Mouse (Mus musculus) liver, embryonic 11.5 days (tissue): ENCODE results near the gene Acp1. TPM values are rescaled to one million over a fixed set of nuclear protein-coding genes. Genes with fewer than 3 reads are reported as not detected.

Source experiments
- ATAC-seq: fragments of 200-750 bp; cut with Nextera tagmentation; replicated peaks from 2 replicates; pipeline ENCODE4 v1.8.0; 2017; ENCODE audit warnings: moderate number of reproducible peaks, mild to moderate bottlenecking, moderate TSS enrichment, moderate library complexity; ENCODE audit not compliant: low FRiP score
- DNase-seq: peaks from one replicate; pipeline ENCODE4 v3.0.0-alpha.2; 2017; ENCODE audit warnings: low spot score
- H3K27ac ChIP-seq: fragments of 300-500 bp; sonication (generic); 2 replicates; pipeline ENCODE4 v1.5.1; 2014; ENCODE audit warnings: mild to moderate bottlenecking, low read depth, low read length, control low read depth
- H3K27me3 ChIP-seq: fragments of 300-500 bp; sonication (generic); replicated peaks from 2 replicates; pipeline ENCODE4 v1.6.1; 2014; ENCODE audit warnings: low read length, mixed read lengths; ENCODE audit not compliant: control insufficient read depth, insufficient read depth
- H3K36me3 ChIP-seq: fragments of 300-500 bp; sonication (generic); 2 replicates; pipeline ENCODE4 v1.6.1; 2014; ENCODE audit warnings: mild to moderate bottlenecking, low read length, moderate library complexity, mixed read lengths; ENCODE audit not compliant: control insufficient read depth, insufficient read depth
- H3K4me1 ChIP-seq: fragments of 300-500 bp; sonication (generic); replicated peaks from 2 replicates; pipeline ENCODE4 v1.6.1; 2014; ENCODE audit warnings: low read length, mixed read lengths; ENCODE audit not compliant: control insufficient read depth, insufficient read depth
- H3K4me2 ChIP-seq: fragments of 300-500 bp; sonication (generic); 2 replicates; pipeline ENCODE4 v1.6.1; 2014; ENCODE audit warnings: mild to moderate bottlenecking, control low read depth, moderate library complexity
- H3K4me3 ChIP-seq: fragments of 300-500 bp; sonication (generic); 2 replicates; pipeline ENCODE4 v1.5.1; 2014; ENCODE audit warnings: low read depth, low read length, control low read depth
- H3K9ac ChIP-seq: fragments of 300-500 bp; sonication (generic); 2 replicates; pipeline ENCODE4 v1.6.1; 2014; ENCODE audit warnings: low read depth, low read length, control low read depth
- H3K9me3 ChIP-seq: fragments of 300-500 bp; sonication (generic); 2 replicates; pipeline ENCODE4 v1.6.1; 2016; ENCODE audit warnings: low read length, inconsistent platforms, mixed read lengths; ENCODE audit not compliant: control insufficient read depth
- WGBS: fragments of 180-500 bp; shearing (Covaris S2); extraction: QIAGEN DNeasy Blood & Tissue Kit; methylation state at CpG from one replicate; pipeline ENCODE4 v1.1.7; 2014; 5-methylcytosine and 5-hydroxymethylcytosine counted together
- polyA plus RNA-seq: library from polyadenylated mRNA; unstranded; fragments of >200 nt; fragmentation: Nextera tagmentation; extraction: Ambion mirVana; gene quantifications from 2 replicates; pipeline ENCODE4 v1.2.1, GENCODE M21; 2014

The Acp1 gene
- polyA plus RNA-seq, 1 experiment from 2014 or later = 308 TPM

DNA sequence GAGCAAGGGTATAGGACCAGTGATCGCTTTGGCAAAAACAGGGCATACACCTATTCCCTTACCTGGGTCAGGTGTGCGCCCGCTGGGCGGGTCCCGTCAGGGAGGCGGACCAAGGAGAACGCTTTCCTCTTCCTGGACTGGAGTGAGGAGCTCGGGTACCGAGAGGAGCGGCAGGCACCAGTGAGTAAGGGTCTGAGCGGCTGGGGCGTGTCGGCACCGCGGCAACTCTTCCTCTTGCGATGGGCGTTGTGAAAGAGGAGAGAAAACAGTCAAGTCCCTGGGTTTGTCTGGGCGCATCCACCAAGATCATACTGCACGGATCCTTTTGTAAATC is 626 bp upstream of the Acp1 start:
- ATAC-seq (peak; percentile 30), DNase-seq (no peak)
- Histone ChIP-seq H3K4me1 (peaks cover 5% of the 10 kb centered on the region), H3K9me3 (no peaks in the 10 kb centered on the region), H3K4me3 (peak overlapping the region; percentile 70), H3K27ac (peak overlapping the region; percentile 60), H3K27me3 (no peaks in the 10 kb centered on the region), H3K36me3 (0 out of 2 replicates have a peak, but pooled peaks cover 2% of the 10 kb centered on the region), H3K4me2 (peak overlapping the region; percentile 89), H3K9ac (peak overlapping the region; percentile 77)
- under 1% methylated on average over 19 of the region's 19 CpGs for WGBS

DNA sequence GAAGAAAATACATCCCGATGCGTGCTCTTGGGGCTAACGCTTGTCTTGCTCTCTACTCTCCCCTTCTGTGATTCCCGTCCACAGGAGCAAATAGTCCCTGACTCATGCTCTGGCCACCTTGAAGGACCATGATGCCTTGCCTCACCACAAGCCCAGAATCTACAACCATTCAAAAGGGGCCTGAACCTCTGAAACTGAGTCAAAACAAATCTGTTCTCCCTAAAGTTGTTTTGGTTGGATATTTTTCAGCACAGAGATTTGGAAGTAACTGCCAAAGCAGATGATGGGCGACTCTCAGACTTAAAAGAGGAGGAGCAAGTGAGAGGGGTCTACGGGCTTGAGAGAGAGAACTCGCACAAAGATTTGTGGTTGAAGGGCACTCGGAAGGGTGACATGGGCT is 529 bp downstream of the Acp1 start:
- no peak for DNase-seq
- 13% methylated on average over 8 of the region's 8 CpGs for WGBS
- Histone ChIP-seq H3K4me3 (peak overlapping the region; percentile 70), H3K9ac (peak overlapping the region; percentile 77), H3K4me2 (peak overlapping the region; percentile 89), H3K27me3 (no peaks in the 10 kb centered on the region), H3K36me3 (0 out of 2 replicates have a peak, but pooled peaks cover 2% of the 10 kb centered on the region), H3K9me3 (no peaks in the 10 kb centered on the region), H3K4me1 (peaks cover 13% of the 10 kb centered on the region), H3K27ac (peak overlapping the region; percentile 89)
- no peak for ATAC-seq

DNA sequence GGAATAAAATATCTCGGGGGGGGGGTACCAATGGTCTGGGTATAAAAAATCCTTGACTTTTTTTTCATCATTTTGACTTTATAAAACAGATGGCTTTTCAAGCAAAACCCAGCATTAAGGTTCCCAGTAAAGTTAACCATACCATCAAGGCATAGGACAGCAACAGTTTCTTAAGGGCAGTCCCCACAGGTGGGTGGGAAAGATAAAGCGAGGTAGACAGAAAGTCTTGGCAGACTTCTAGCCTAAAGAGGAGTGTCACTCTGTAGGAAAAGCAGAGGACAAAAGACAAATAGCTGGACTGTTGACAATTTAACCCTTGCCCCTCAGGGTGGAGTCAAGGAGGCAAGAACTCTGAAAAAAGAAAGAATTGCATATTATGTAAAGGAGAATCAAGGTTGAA is 1.5 kb downstream of the Acp1 start:
- ATAC-seq = peak; percentile 57
- 53% methylated on average over 2 of the region's 2 CpGs for WGBS
- Histone ChIP-seq H3K9me3 (no peaks in the 10 kb centered on the region), H3K9ac (peak overlapping the region; percentile 77), H3K36me3 (peaks cover 4% of the 10 kb centered on the region; the same call in 1 of the 2 replicates), H3K27me3 (no peaks in the 10 kb centered on the region), H3K4me2 (peak overlapping the region; percentile 89), H3K4me3 (peak overlapping the region; percentile 70), H3K4me1 (peaks cover 13% of the 10 kb centered on the region), H3K27ac (peak overlapping the region; percentile 89)
- DNase-seq = no peak

DNA sequence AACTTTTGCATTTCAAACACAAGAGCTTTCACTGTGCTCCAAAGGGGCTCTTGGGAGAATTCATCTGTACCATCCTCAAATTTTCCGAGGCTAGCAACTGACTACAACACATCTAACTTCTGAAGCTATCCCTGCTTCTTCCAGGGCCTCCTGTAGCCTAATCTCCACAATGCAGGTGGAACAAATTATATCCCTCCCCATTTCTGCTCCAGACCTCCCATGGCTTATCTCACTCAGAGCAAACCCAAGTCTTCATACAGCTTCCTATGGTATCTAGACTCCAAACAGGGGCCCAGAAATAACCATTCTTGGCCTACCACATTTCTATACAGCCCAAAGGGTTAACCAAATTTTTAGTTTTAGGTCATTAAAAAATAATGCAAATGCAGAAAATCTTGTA is 2.7 kb downstream of the Acp1 start:
- peaks cover 6% of the 10 kb centered on the region for H3K36me3 ChIP-seq
- peak overlapping the region; percentile 89 for H3K4me2 ChIP-seq
- DNase-seq (no peak), ATAC-seq (peak; percentile 83)
- H3K4me1 ChIP-seq = peaks cover 13% of the 10 kb centered on the region
- no peaks in the 10 kb centered on the region for H3K27me3 ChIP-seq
- peak overlapping the region; percentile 89 for H3K27ac ChIP-seq
- 68% methylated on average over 1 of the region's 1 CpGs for WGBS
- peak overlapping the region; percentile 64 for H3K9ac ChIP-seq
- no peaks in the 10 kb centered on the region for H3K9me3 ChIP-seq
- H3K4me3 ChIP-seq = peak overlapping the region; percentile 70

DNA sequence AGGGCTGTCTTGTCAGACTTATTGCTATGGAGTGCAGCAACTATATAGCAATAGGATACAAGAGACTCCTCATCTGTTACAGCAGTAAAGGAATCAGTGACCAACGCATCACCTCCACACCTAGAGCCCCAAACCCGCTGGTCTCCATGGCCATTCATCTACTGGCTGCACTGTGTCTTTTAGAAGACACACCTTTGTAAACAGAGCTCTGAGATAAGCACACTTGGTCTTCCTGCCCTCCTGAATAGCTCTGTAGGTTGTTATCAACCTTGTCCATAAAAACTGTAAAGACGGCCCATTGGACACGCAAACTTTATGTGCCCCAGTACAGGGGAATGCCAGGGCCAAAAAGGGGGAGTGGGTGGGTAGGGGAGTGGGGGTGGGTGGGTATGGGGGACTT is 14.3 kb downstream of the Acp1 start:
- Histone ChIP-seq H3K4me3 (no peak overlapping the region), H3K9ac (no peak overlapping the region), H3K4me1 (peaks cover 13% of the 10 kb centered on the region; the same call in 1 of the 2 replicates), H3K27me3 (no peaks in the 10 kb centered on the region), H3K9me3 (no peaks in the 10 kb centered on the region), H3K27ac (peak overlapping the region; percentile 16; the same call in 1 of the 2 replicates), H3K36me3 (peaks cover 11% of the 10 kb centered on the region; the same call in 1 of the 2 replicates), H3K4me2 (no peak overlapping the region)
- peak; percentile 90 for ATAC-seq
- DNase-seq = no peak
- 65% methylated on average over 4 of the region's 4 CpGs for WGBS

DNA sequence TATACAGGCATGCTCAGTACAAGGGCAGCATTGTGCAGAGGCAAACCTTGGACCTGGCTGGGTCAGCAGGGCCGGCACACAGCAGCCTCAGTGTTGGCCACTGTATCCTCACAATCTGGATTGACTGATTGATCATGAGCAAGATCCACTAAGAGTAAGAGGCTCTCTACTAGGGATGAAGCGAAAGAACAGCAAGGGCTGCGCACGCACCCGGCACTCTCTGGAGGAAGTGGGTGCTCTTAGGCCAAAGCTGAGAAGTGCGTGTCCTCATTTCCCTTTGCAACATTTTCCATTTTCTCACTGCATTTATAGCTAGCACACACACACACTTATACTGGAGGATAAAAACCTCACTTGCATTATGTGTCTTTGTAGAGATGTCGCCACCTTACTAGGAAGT is 20.0 kb downstream of the Acp1 start:
- ATAC-seq (0 out of 2 replicates have a peak, but pooled peaks have one; percentile 37), DNase-seq (no peak)
- Histone ChIP-seq H3K36me3 (no peaks in the 10 kb centered on the region; the same call in 1 of the 2 replicates), H3K9ac (no peak overlapping the region), H3K27ac (no peak overlapping the region), H3K27me3 (peaks cover 3% of the 10 kb centered on the region), H3K4me1 (no peaks in the 10 kb centered on the region), H3K4me3 (no peak overlapping the region), H3K9me3 (no peaks in the 10 kb centered on the region), H3K4me2 (no peak overlapping the region)
- 85% methylated on average over 7 of the region's 7 CpGs for WGBS

DNA sequence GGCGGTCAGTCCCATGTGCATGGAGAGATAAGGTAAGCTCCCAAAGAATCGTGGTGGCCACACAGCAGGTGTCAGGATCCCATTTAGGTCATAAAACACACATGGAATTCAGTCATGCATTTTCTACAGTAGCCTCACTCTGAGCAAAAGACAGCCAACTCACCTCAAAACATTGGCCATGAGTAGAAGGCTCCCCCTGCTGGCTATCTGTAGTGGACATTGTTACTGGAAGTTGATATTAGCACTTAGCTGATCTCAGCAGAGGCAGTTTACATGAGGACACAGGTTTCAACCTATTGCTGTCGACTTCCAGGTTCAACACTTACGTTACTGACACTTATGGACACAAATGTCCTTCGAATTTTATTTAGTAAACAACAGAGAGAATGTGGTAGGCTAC is 21.3 kb downstream of the Acp1 start:
- 29% methylated on average over 5 of the region's 5 CpGs for WGBS
- DNase-seq (no peak), ATAC-seq (no peak; the same call in 1 of the 2 replicates)
- Histone ChIP-seq H3K4me2 (no peak overlapping the region), H3K9ac (no peak overlapping the region), H3K4me1 (no peaks in the 10 kb centered on the region), H3K27ac (no peak overlapping the region), H3K36me3 (no peaks in the 10 kb centered on the region), H3K4me3 (no peak overlapping the region), H3K27me3 (peaks cover 17% of the 10 kb centered on the region), H3K9me3 (no peaks in the 10 kb centered on the region)

DNA sequence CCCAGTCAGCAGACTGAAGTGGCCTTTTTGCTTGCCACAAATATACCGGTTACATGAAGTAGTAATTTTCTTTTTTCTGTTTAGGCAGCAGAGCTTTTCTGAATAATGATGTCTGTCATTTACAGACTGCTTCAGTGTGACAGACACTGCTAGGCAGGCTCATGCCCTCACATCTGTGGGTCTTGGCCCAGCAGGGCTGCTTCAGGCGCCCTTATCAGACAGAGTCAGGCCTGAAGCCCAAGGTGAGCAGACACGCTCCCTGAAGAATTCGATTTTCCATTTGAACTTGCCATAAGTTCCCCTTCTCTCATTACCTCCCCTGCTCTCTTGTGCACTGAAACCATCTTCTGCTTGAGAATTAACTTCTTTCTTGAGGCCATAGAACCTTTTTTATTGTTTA is 23.4 kb downstream of the Acp1 start:
- Histone ChIP-seq H3K4me3 (no peak overlapping the region), H3K27ac (no peak overlapping the region), H3K9ac (no peak overlapping the region), H3K4me1 (peaks cover 3% of the 10 kb centered on the region; the same call in 1 of the 2 replicates), H3K4me2 (no peak overlapping the region), H3K9me3 (no peaks in the 10 kb centered on the region), H3K27me3 (peaks cover 37% of the 10 kb centered on the region), H3K36me3 (no peaks in the 10 kb centered on the region)
- ATAC-seq = peak; percentile 79
- WGBS = 70% methylated on average over 4 of the region's 4 CpGs
- no peak for DNase-seq

DNA sequence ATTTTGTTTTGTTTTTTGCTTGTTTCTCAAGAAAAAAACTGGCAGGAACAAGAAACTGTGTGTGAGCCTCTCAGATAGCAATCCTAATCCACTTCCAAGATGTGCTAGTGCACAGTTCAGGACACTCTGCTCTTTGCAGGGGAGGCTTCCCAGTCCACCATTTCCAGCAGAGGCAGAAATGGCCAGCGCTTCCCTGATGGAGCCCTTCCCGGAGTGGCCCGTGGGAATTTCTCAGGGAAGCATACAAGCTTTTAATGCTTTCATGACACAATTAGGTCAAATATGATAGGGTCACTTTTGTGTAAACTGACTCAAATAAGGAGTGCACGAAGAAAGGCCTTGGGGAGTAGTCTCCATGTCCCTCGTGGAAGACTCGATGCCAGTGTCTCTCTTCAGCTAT is 25.5 kb downstream of the Acp1 start:
- Histone ChIP-seq H3K4me3 (no peak overlapping the region), H3K27ac (no peak overlapping the region), H3K36me3 (no peaks in the 10 kb centered on the region), H3K9me3 (no peaks in the 10 kb centered on the region), H3K27me3 (peaks cover 51% of the 10 kb centered on the region), H3K4me2 (no peak overlapping the region), H3K4me1 (peaks cover 3% of the 10 kb centered on the region; the same call in 1 of the 2 replicates), H3K9ac (no peak overlapping the region)
- DNase-seq (no peak), ATAC-seq (no peak)
- 76% methylated on average over 6 of the region's 6 CpGs for WGBS
